Mouse (Mus musculus): ENCODE results near the gene Map4k3. TPM values are rescaled to one million over a fixed set of nuclear protein-coding genes. Genes with fewer than 3 reads are reported as not detected.

The Map4k3 gene
- polyA plus RNA-seq (2014; fragmentation: Nextera tagmentation; extraction: Ambion mirVana), result 28.2 and 29.9 TPM in 2 replicates

DNA sequence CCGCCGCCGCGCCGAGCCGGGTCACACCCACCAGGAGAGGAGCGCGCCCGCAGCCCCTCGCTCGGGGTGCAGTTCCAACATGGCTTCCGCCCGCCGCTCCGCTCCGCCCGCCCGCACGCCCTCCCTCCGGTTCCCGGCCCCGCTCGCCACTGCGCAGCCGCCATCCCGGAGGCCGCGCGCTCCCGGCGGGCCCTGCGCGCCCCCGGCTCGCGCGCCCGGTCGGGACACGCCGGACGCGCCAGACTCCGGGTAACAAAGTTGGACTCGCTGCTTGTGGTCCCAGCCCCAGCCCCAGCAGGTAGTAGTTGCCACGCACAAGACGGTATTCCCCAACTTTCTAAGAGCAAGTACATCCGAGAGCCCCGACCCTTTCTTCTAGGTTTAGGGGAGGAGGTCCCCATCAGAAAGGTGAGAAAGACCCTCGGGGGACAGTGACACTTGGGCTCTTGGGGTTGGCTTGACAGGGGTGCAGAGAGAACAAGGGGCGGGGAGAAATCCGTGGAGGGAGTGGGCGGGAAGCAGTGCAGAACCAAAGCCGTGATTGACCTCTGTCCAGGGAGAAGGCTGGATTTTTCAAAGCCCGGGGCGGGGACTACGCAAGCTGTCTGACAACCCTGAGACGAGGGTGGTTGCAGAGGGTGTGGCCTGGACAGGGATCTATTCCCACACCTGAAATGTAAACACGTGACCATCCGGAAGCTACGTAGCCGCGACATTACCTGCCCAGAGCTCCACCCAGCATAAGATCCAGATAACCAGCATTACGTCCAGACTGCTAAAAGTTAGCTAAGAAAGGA lies at the start of gene Map4k3:
Map4k3 (minus strand) TSS at position 424 of the 797 bp plus-strand sequence.
- Histone ChIP-seq H3K9me3 (ENCODE audit: control insufficient read depth, low read length) (no peaks in the 10 kb centered on the region), H3K4me1 (ENCODE audit: control insufficient read depth, insufficient read depth, low read length) (peaks cover 11% of the 10 kb centered on the region), H3K9ac (ENCODE audit: low read length) (peak within 1 kb of the TSS; percentile 94), H3K27me3 (ENCODE audit: control insufficient read depth, insufficient read depth, low read length) (no peaks in the 10 kb centered on the region), H3K4me2 (peak within 1 kb of the TSS; percentile 68), H3K36me3 (ENCODE audit: control insufficient read depth, insufficient read depth, low read length) (no peaks in the 10 kb centered on the region), H3K4me3 (ENCODE audit: low read depth, low read length) (peak within 1 kb of the TSS; percentile 92), H3K27ac (ENCODE audit: low read depth, low read length) (peak within 1 kb of the TSS; percentile 91)
- WGBS, result under 1% methylated on average over 44 of the region's 64 CpGs
- DNase-seq (ENCODE audit: low spot score, missing footprints) (peak; percentile 98), ATAC-seq (ENCODE audit: low FRiP score) (peak; percentile 94)

- WGBS, result 80% methylated on average over 1 of the region's 1 CpGs
- no peak for ATAC-seq (ENCODE audit: low FRiP score)
- H3K4me2 ChIP-seq, result no peak overlapping the region
- no peak overlapping the region for H3K27ac ChIP-seq (ENCODE audit: low read depth, low read length)
- H3K27me3 ChIP-seq (ENCODE audit: control insufficient read depth, insufficient read depth, low read length), result no peaks in the 10 kb centered on the region
- no peaks in the 10 kb centered on the region for H3K4me1 ChIP-seq (ENCODE audit: control insufficient read depth, insufficient read depth, low read length)
- H3K4me3 ChIP-seq (ENCODE audit: low read depth, low read length), result no peak overlapping the region
- H3K9me3 ChIP-seq (ENCODE audit: control insufficient read depth, low read length), result no peaks in the 10 kb centered on the region
- no peaks in the 10 kb centered on the region for H3K36me3 ChIP-seq (ENCODE audit: control insufficient read depth, insufficient read depth, low read length)
- no peak for DNase-seq (ENCODE audit: low spot score, missing footprints)
- no peak overlapping the region for H3K9ac ChIP-seq (ENCODE audit: low read length)
These were observed 49.3 kb upstream of the Map4k3 start for GRCm38 (mm10) chr17:80777581-80777980.

DNA sequence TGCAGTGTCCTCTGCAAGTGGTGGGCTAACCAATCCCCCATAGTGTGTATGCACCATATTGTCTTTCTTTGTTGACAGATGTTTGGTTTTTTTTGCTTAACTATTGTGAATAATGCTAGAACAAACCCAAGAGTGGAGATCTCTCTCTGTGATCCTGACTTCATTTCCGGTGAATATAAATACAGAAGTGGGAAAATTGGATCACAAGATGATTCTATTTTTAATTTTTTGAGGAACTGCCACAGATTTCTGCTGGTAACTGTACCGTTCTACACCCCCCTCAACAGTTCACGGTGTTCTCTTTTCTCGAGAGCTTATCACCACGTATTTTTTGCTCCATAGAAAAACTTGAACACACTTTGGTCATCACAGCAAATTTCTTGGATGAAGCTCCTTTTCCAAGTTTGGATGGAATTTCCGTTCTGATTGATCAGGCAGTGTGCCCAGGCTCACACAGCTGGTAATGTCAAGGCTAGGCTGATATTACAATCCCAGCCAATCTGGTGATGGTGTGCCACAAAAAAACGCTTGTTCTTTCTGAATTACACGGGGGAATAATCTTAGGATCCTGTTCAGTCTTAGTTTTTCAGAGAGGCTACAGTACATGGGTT lies 47.0 kb upstream of the Map4k3 start:
- Histone ChIP-seq H3K27ac (ENCODE audit: low read depth, low read length) (no peak overlapping the region), H3K36me3 (ENCODE audit: control insufficient read depth, insufficient read depth, low read length) (no peaks in the 10 kb centered on the region), H3K9ac (ENCODE audit: low read length) (no peak overlapping the region), H3K27me3 (ENCODE audit: control insufficient read depth, insufficient read depth, low read length) (no peaks in the 10 kb centered on the region), H3K4me1 (ENCODE audit: control insufficient read depth, insufficient read depth, low read length) (no peaks in the 10 kb centered on the region), H3K4me3 (ENCODE audit: low read depth, low read length) (no peak overlapping the region), H3K9me3 (ENCODE audit: control insufficient read depth, low read length) (no peaks in the 10 kb centered on the region), H3K4me2 (no peak overlapping the region)
- ATAC-seq (ENCODE audit: low FRiP score) (no peak), DNase-seq (ENCODE audit: low spot score, missing footprints) (peak; percentile 64)
- WGBS, result 79% methylated on average over 8 of the region's 8 CpGs

- no peaks in the 10 kb centered on the region for H3K36me3 ChIP-seq (ENCODE audit: control insufficient read depth, insufficient read depth, low read length)
- H3K27me3 ChIP-seq (ENCODE audit: control insufficient read depth, insufficient read depth, low read length), result no peaks in the 10 kb centered on the region
- no peak overlapping the region for H3K4me3 ChIP-seq (ENCODE audit: low read depth, low read length)
- no peak overlapping the region for H3K9ac ChIP-seq (ENCODE audit: low read length)
- no peaks in the 10 kb centered on the region for H3K9me3 ChIP-seq (ENCODE audit: control insufficient read depth, low read length)
- WGBS, result 78% methylated on average over 14 of the region's 14 CpGs
- no peaks in the 10 kb centered on the region for H3K4me1 ChIP-seq (ENCODE audit: control insufficient read depth, insufficient read depth, low read length)
- no peak for DNase-seq (ENCODE audit: low spot score, missing footprints)
- no peak for ATAC-seq (ENCODE audit: low FRiP score)
- no peak overlapping the region for H3K27ac ChIP-seq (ENCODE audit: low read depth, low read length)
- no peak overlapping the region for H3K4me2 ChIP-seq
These were observed 44.5 kb upstream of the Map4k3 start for GRCm38 (mm10) chr17:80772545-80773453.

DNA sequence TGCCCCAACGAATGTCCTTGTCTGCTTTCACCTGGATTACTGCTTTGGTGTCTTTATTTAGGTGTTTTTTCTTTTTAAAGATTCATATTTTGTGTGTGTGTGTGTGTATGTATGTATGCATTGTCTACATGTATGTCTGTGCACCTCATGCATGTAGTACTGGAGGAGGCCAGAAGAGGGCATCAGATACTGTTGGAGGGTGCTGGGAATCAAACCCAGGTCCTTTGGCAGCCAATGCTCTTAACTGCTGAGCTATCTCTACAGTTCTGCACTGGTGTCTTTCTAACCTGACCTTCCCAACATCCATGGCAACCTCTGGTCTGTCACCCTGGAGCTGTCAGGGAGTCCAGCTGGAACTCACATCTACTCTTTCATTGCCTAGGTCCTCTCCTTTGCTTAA lies 41.8 kb upstream of the Map4k3 start:
- no peak for ATAC-seq (ENCODE audit: low FRiP score)
- Histone ChIP-seq H3K27me3 (ENCODE audit: control insufficient read depth, insufficient read depth, low read length) (no peaks in the 10 kb centered on the region), H3K4me3 (ENCODE audit: low read depth, low read length) (no peak overlapping the region), H3K9me3 (ENCODE audit: control insufficient read depth, low read length) (no peaks in the 10 kb centered on the region), H3K4me1 (ENCODE audit: control insufficient read depth, insufficient read depth, low read length) (no peaks in the 10 kb centered on the region), H3K4me2 (no peak overlapping the region), H3K27ac (ENCODE audit: low read depth, low read length) (no peak overlapping the region), H3K9ac (ENCODE audit: low read length) (no peak overlapping the region), H3K36me3 (ENCODE audit: control insufficient read depth, insufficient read depth, low read length) (no peaks in the 10 kb centered on the region)
- 87% methylated on average over 1 of the region's 1 CpGs for WGBS
- DNase-seq (ENCODE audit: low spot score, missing footprints), result no peak

DNA sequence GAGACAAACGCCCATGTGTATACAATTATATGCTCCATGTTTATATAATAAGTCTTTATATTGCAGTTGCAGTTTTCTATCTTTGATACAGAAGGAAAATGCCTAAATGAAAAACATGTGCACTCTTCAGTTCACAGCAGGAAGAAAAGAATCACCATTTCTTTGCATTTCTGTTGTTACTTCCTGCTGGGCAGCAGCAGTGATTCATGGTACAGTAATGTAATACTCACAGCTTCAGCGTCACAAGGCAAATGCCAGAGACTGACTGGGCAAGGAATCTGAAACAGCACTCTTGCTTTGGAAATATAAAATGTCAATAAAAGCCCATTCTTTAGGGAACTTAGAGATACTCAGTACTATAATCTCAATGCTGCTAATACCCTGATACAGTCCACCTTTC lies 36.9 kb upstream of the Map4k3 start:
- WGBS, result 74% methylated on average over 2 of the region's 2 CpGs
- ATAC-seq (ENCODE audit: low FRiP score), result no peak
- Histone ChIP-seq H3K9me3 (ENCODE audit: control insufficient read depth, low read length) (no peaks in the 10 kb centered on the region), H3K27ac (ENCODE audit: low read depth, low read length) (no peak overlapping the region), H3K4me1 (ENCODE audit: control insufficient read depth, insufficient read depth, low read length) (no peaks in the 10 kb centered on the region; the same call in 1 of the 2 replicates), H3K27me3 (ENCODE audit: control insufficient read depth, insufficient read depth, low read length) (no peaks in the 10 kb centered on the region), H3K36me3 (ENCODE audit: control insufficient read depth, insufficient read depth, low read length) (no peaks in the 10 kb centered on the region), H3K4me2 (no peak overlapping the region), H3K9ac (ENCODE audit: low read length) (no peak overlapping the region), H3K4me3 (ENCODE audit: low read depth, low read length) (no peak overlapping the region)
- no peak for DNase-seq (ENCODE audit: low spot score, missing footprints)

DNA sequence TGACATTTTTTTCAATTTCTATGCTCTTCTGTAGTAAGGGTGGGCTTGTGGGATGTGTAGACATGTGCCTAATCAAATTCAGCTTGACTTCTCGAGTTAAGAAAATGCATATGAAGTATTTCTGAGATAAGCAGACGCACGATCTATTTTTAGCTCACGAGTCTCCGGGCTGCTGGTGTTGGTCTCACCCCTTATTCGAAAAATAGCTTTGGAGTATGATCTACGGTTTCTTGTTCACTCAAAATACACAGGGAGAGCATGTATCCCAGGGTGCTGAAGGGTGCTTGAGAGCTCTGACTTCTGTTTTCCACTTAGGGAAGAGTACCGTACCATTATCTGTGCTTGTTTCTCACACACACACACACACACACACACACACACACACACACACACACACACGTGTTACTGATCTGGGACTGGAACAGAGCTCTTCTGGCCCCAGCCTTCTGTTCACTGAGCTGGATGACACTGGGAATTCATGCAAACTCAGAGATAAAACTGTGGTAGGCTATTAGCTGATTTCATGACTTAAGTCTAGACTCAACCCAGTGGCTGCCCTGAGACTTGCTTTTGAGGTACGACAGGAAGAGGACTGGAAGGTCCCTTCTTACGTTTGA lies 34.9 kb upstream of the Map4k3 start:
- Histone ChIP-seq H3K9me3 (ENCODE audit: control insufficient read depth, low read length) (no peaks in the 10 kb centered on the region), H3K36me3 (ENCODE audit: control insufficient read depth, insufficient read depth, low read length) (no peaks in the 10 kb centered on the region), H3K4me3 (ENCODE audit: low read depth, low read length) (no peak overlapping the region), H3K27me3 (ENCODE audit: control insufficient read depth, insufficient read depth, low read length) (no peaks in the 10 kb centered on the region), H3K9ac (ENCODE audit: low read length) (no peak overlapping the region), H3K4me1 (ENCODE audit: control insufficient read depth, insufficient read depth, low read length) (no peaks in the 10 kb centered on the region; the same call in 1 of the 2 replicates), H3K27ac (ENCODE audit: low read depth, low read length) (no peak overlapping the region), H3K4me2 (no peak overlapping the region)
- ATAC-seq (ENCODE audit: low FRiP score) (no peak), DNase-seq (ENCODE audit: low spot score, missing footprints) (no peak)
- 87% methylated on average over 11 of the region's 11 CpGs for WGBS

DNA sequence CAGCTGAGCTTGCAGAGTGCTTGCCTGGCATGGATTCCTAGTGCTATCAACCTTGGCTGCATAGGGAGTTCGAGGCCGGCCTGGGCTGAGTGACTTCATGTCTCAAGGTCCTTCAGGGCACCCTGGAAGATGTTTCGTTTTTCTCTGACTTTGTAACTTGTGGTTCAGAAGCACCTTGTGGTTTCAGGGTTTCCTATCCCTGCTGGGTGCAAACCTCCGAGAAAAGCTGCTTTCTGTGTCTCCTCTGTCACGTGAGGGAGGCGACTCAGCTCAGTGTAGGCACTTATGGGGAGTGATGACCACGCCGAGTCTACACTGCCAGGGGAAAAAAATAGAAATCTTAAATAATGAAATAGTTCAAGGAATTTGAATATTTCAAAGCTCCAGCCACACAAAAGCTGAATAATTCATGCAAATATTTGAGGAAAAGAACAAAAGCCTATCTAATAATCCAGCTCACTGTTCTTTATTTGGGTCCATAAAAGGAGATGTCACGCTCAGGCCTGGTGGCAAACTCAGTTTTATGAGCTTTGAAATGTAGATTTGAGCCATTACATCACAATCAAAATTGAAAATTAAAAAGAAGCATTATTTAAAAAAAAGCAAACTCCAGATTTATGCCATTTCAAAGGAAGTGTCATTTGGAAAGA lies 34.2 kb upstream of the Map4k3 start:
- DNase-seq (ENCODE audit: low spot score, missing footprints) (no peak), ATAC-seq (ENCODE audit: low FRiP score) (no peak)
- H3K27ac ChIP-seq (ENCODE audit: low read depth, low read length), result no peak overlapping the region
- no peaks in the 10 kb centered on the region; the same call in 1 of the 2 replicates for H3K4me1 ChIP-seq (ENCODE audit: control insufficient read depth, insufficient read depth, low read length)
- no peak overlapping the region for H3K9ac ChIP-seq (ENCODE audit: low read length)
- H3K9me3 ChIP-seq (ENCODE audit: control insufficient read depth, low read length), result no peaks in the 10 kb centered on the region
- WGBS, result 75% methylated on average over 9 of the region's 9 CpGs
- no peaks in the 10 kb centered on the region for H3K36me3 ChIP-seq (ENCODE audit: control insufficient read depth, insufficient read depth, low read length)
- H3K4me2 ChIP-seq, result no peak overlapping the region
- no peaks in the 10 kb centered on the region for H3K27me3 ChIP-seq (ENCODE audit: control insufficient read depth, insufficient read depth, low read length)
- no peak overlapping the region for H3K4me3 ChIP-seq (ENCODE audit: low read depth, low read length)
